Mouse (Mus musculus): ENCODE measurements around the gene Dnaic2.

Dnaic2 gene

DNA sequence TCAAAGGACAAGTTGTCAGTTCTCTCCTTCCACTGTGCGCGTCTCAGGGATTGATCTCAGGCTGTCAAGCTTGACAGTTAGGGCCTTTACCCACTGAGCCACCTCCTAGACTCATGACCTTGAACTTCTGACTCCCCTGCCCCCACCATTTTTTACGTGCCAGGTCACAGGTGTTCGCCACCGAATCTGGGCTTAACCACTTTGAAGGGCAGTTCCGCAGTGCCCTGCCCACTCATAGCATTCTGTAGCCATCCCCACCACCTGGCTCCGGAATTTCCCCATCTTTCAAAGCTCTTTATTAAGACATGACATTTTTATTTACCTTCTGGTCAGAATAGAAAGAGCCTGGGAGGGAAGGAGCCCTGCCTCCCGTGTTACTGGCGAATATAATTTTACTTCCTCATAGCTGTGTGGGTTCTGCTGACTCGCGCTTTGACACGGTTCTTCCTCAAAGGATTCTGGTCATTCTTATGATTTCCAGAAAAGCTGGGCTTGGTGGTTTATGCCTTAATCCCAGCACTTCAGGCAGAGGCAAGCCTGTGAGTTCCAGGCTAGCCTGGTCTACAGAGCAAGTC lies 20.4 kb downstream of the Dnaic2 start:
- no peak for DNase-seq

DNA sequence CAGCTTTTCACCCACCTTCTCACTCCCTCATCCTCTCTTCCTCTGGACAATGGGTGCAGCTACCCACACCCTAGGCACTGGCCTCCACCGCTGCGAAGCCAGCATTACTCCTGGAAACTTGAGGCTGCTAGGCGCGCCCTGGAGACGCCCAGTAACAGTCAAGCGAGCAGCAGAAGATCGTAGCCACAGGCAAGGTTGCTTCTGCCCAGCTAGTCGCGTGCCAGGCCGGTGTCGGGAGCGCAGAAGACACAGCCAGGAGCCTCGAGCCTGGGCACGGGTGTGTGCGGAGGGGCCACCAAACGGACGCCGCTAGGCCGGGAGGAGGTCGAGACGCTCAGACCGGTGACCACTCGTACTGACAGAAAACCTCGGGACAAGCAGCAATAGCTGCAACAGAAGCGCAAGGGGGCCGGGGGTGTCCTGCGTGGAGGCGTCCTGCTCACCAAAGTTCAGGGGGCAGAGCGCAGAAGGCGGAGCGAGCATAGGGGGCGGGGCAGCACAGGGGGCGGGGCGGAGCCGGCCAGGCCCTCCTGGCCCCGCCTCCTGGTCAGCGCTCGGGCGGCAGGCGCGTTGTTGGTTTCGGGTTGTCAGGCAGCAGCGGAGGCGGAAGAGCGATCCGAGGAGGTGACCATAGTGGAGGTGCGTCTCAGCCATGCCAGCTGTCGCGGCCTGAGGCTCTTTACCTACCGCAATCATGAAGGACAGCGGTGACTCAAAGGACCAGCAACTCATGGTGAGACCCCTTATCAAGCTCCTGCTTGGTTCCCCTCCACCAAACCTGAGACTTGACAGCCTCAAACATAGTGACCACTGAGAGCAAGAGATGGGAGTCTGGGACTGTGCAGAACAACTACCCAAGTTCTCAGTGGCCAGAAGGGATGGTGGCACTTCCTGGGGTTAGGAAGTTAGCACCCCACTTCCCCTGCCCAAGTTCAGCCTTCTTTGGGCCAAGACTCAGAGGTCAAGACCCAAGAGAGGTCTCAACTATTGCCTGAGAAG lies 37.9 kb downstream of the Dnaic2 start, which contains the start of gene Kif19a:
TSS of gene Kif19a (plus strand) at position 569 of the 999 bp plus-strand sequence.
- DNase-seq, result peak; percentile 70 to 74

DNA sequence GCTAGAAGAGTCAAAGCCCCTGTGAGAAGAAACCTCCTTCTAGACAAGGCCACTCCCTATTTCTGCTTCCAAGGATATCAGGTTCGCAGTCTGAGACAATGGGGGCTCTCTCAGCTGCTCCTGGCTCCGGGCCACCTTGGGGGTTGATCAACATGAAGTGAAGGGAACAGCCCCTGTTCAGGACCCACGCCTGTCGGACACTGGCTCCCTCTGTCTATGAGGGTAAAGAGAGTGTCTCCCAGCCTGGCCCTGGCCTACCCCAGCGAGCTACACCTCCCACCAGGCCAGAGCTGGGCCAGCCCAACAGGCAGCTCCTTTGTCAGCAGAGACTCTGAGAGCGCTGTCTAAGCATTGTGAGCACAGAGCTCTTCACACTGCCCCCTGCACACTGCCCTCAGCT lies 42.7 kb downstream of the Dnaic2 start:
- DNase-seq, result peak in 1 of 2 experiments; percentile 60

DNA sequence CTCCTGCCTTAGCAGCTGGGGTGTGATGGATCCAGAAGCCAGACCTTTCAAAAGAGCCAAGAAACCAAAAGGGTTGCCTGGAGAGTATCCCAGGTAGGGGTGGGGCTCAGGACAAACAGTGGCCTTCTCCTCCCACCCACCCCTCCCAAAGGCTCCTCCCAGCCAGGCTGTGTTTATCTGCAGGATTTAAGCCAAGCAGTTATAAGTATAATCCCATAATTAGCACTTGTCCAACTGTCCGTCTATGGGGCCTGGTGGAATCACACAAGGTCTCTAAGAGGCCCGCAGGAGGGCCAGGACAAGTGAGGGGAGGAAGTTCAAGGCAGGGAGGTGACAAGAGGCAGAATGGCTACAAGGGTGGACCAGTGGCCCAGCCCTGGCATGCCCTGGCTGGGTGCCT lies 44.7 kb downstream of the Dnaic2 start:
- no peak for DNase-seq

DNA sequence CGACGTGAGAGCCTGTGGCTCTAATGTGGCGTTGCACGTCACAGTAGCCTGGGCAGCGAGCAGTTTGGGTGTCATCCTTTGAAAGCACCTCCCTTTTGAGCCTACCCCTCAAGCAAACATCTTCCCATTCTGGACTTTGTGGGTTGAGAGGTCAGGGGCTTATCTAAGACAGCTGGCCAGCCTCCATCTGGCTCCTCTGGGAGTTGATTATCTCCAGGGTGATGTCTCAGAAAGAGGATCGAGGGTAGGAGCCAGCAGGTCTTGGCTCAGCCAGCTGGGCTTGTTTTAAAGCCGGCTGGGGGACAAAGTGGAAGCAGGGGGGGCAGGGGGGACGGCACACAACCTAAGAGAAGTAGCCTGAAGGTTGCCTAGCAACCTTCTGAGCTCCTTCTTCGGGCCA lies 52.9 kb downstream of the Dnaic2 start:
- DNase-seq, result peak; percentile 46 to 52

DNA sequence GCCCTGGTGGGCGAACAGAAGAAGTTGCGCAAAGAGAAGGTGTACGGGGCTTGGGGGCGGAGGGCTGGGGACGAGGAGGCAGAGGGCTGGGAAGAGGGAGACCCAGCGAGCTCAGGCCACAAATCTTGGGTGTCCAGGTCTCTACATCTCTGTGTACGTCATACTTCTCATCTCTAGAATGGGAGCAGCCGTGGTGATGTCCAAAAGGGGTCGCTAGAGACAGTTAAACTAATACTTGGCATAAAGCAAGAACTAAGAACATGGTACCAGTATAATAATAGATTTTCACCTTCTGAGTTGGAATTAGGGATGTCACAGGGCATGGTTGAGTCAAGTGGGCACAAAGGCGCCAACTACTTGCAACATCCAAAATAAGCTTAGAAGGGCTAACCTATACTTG lies 58.7 kb downstream of the Dnaic2 start:
- DNase-seq, result peak in 1 of 2 experiments; percentile 38

DNA sequence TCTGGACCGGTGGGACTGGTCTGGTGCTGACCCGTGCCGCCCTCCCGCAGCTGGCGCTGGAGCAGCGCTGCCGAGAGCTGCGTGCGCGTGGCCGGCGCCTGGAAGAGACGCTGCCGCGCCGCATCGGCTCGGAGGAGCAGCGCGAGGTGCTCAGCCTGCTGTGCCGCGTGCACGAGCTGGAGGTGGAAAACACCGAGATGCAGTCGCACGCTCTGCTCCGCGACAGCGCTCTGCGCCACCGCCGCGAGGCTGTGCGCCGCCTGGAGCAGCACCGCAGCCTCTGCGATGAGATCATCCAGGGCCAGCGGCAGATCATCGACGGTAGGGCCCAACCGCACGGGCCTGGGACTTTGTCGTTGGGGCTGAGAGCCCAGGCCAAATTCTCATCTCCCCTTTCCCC lies 59.1 kb downstream of the Dnaic2 start:
- peak; percentile 55 to 58 for DNase-seq

DNA sequence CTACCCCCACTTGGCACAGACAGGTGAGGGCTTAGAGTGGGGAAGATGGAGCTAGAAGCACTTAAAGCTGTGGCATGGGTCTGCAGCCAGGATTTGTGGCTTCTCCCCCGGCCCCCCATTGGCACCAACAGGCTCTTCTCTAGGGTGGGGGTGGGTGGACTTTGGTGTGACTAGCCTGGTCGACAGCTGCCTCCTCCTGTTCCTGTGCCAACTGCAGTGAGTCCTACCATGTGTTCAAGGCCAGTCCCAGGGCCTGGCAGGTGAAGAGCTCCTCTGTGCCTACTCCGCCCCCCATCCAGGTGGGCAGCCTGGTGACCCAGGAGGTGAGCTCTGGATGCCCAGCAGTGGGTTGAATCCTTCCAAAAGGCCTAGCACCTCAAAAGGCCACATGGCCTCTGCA lies 60.4 kb downstream of the Dnaic2 start:
- DNase-seq, result peak; percentile 48 to 63

DNA sequence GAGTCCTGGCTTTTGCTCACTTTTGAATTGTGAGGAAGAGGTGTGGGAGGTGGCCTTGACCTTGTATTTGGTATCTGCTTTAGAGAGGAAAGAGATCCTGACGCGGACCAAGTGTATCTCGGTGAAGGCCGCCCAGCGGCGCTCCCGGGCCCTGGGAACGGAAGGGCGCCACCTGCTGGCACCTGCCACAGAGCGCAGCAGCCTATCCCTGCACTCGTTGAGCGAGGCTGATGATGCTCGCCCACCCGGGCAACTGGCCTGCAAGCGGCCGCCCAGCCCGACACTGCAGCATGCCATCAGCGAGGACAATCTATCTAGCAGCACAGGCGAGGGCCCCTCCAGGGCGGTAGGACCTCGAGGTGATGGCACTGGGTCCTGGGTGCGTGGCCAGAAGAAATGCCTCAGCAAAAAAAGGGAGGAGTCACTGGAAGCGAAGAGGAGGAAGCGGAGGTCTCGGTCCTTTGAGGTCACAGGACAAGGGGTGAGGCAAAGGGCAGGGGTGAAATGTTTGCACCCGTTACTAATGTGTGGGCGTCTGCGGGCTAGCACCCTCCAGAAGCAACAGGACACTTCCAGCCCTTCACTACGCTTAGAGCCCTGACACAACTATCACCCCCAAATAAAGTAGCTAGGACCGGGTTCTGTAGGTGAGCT lies 62.0 kb downstream of the Dnaic2 start:
- peak; percentile 96 to 97 for DNase-seq

DNA sequence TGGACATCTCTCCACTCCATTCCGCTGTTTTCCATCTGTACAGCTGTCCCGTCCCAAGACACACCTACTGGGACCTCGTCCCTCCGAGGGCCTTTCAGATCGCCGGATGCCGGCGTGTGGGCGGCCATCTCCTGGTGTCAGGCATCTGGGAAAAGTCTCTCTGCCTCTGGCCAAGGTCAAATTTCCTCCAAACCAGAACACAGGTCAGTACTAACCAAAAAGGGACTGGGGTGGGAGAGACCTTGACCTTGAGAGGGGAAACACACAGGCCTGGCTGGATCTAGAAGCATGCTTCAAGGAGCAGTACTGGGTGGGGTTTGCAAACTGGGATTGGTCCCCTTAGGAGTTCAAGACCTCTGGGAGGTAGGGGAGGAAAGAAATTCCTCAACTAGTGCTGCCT lies 62.5 kb downstream of the Dnaic2 start:
- DNase-seq, result peak in 1 of 2 experiments; percentile 25

DNA sequence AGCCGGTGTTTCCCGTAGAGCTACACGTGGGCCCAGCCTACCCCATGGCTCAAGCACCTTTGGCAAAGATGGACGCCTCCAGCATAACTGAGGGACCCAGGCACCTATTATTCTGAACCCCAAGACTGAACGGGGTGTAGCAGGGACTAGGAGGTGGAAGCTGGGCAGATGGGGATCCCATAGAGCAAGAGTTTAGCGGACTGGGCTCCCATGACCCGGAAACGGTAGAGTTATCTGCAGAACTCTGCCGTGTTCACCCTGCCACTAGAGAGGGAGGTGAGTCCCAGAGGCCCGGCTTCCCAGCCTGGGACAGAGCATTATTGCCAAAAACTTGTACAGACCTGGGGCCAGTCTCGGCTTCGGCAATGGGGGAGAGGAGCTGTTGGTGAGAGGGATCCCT lies 63.0 kb downstream of the Dnaic2 start:
- peak in 1 of 2 experiments; percentile 23 for DNase-seq

DNA sequence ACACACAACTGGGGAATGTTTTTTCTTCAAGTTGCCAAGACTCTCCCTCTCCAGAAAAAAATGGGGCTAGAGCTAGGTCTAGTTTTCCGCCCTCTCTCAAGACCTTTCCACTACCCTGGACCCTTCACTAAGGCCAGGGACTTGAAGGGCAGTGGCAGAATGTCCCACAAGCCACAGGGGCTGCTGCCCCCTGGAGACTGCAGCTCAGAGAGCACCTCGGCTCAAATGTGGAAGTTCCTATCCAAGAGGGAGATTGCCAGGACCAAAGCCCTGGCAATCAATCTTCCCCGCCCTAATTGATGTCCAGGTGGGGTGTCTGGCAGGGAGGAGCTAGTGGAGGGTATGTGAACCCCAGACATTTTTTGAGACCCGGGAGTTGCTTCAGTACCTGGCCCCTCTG lies 63.6 kb downstream of the Dnaic2 start:
- peak; percentile 43 to 45 for DNase-seq

DNA sequence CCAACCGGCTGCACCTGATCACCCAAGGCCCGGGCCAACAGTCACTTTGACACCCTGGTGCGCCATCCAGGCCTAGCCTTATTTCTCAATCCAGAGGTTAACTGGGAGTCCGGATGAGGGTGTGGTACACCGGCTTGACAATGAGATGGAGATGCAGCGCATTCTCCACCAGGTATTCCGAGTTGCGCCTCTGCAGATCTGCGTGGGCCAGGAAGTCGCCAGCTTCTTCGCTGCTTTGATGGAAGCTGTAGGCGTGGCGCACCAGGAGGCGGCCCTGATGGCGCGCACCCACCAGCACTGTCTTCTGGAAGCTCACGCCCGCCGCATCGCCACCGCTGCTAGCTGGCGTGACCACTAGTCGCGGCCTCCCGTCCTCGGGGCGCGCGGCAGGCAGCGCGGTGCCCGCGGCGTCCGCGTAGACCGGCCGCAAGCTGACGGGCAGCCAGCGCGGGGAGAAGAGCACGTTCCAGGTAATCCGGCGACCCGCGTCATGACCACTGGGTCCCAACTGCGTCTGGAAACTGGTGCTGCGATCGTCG lies 64.2 kb downstream of the Dnaic2 start:
- DNase-seq, result peak in 1 of 2 experiments; percentile 46

DNA sequence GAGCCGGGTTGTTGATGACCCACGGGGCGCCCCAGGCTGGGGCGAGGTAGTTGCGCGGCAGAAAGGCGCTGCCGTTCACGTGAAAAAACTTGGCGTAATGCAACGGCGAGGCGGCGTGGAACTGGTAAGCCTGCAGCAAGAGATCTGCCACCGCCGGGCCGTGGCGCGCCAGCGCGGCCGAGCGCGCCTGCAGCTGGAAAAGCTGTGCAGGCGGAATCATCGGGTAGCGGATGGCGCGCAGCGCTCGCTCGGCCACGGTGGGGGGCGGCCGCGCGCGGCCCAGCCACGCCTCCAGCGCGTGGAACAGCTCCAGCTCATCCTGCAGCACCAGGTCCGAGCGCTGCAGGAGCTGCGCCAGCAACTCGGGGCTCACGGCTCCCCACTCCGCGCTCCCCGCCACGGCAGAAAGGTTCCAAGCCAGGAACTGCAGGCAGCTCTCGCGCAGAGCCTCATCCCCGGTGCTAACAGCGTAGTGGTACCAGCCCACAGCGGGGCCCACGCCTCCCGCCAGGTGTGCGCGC lies 64.7 kb downstream of the Dnaic2 start:
- DNase-seq, result peak; percentile 81 to 82

DNA sequence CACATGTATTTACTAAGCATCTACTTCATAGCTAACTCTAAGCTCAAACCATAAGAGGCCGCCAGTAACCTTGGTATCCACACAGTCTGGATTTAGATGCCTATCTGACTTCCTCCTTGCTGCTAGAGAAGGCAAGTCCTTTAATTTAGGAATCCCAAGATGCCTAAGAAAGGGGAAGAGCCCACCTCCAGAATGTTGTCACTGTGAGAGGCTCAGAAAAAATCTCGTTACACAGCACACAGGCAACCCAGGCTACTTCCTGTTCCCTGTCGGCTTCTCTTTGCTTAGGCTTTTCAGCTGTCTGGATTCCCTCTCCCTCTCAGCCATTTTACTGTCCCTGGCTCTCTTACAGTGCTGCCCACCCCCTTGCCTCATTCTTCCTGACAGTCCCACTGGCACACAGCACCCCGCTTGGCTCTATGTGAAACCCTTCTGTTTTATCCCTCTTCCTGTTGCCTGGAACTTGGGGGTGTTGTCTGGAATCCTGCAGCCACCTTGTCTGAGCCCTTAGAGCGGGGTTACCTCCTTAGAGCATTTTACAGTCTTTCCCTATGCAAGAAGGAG lies 65.8 kb downstream of the Dnaic2 start:
- DNase-seq, result peak; percentile 55 to 66

DNA sequence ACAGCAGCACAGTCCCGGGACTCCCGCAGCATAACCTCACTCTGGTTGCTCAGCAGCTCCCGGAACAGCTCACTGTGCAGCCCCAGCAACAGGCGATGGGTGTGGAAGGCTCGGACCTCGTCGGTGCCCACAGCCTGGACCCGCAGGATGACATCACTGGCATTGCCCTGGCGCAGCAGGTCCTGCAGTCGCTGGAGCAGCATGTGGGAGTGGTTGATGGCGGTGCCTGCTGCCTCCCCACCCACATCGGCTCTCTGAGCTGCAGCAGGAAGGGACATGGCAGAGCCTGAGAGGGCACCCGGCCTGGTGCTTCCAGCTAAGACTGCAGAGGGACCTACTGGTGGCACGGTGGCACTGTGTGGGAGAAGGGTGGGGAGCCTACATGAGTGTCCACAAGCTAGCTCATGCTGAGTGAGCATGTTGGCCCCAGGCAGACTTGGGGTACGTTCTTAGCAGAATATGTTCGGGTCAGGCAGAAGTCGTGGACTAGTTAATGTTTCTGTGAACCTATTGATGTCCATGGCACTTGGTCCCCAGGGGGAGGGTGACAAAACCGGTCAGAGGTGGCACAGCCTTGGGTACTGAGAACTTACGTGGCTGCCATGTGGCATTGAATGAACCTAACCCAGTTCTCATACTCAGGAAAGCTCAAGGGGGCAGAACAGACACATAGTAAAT lies 66.8 kb downstream of the Dnaic2 start:
- DNase-seq, result peak; percentile 69 to 74

DNA sequence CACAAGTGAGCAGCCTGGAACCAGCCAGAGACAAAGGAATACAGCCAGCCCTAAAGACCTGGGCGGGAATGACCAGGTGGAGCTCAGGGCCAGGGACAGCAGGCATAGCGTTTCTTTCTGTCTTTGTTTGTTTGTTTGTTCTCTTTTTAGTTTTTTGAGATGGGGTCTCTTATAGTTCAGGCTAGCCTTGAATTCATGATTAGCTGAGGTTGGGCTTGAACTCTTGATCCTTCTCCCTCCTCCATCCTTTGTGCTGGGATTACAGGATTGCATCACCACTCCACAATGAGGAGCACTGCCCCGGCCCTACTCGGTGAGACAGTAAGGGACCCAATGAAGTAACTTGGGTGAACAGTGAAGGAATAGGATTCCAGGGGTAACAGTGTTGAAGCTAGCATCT lies 67.5 kb downstream of the Dnaic2 start:
- no peak for DNase-seq

DNA sequence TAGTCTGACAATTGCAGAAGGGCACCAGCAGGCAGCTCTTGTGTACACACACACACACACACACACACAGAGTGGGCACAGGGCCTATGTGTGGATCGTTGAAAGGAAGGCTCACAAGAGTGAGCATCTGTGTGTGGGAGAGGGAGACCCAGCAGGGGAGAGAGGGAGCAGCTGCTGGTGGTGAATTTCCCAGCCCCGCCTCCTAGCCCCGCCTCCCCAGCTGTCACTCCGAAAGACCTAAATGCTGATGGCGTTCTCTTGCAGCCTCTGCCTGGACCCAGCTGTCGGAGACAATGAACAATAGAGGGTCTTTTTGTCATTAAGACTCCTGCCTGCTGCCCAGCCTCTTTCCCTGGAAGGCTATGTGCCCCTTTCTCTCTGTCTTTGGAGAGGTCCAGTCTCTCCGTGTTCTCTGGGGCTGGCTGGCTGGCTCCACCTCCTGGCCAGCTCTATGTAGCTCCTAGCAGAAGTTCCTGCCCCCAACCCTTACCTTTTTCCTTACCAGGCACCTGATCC lies 68.1 kb downstream of the Dnaic2 start:
- DNase-seq, result peak; percentile 98

DNA sequence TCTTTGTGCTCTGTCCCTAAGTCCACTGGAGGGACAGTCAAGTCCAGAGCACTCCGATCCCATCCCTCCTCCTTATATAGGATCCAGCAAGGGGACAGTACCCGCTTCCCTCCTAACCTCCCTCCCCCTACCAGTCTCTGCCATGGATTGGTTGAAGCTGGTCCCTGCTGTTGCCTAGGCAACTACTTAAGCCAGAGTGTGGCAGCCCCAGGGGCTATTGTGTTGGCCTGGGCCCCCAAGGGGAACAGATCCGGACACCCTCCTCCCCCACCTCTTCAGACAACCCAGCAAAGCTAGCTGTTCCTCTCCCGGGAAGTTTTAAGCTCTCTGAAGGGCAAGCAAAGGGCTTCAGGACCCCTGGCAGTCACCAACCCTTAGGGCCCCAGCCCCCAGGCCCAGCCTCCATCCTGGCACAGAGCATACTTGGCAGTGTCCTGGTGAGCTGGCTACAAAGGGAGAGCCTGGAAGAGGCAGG lies 68.7 kb downstream of the Dnaic2 start, which contains the start of gene Btbd17:
TSS of gene Btbd17 (minus strand) at position 98 of the 475 bp plus-strand sequence.
- DNase-seq, result peak; percentile 83 to 89

DNA sequence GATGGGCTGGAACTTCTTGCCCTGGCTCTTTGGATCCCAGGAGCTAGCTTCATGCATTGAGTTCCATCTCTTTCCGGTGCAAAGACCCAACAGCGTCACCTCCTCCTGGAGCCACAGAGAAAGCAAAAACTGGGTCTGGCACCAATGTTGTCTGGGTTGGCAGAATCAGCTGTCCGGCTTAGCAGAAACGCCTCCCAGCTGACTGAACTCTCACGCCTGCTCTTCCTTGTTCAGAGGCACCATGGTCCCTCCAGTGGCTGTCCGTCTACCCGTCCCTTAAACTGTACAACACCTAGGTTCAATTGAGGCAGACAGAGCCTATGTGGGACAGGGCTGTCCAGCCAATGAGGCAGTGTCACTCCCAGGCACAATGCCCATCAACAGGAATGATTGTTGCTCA lies 70.0 kb downstream of the Dnaic2 start:
- DNase-seq, result peak; percentile 60 to 65

DNA sequence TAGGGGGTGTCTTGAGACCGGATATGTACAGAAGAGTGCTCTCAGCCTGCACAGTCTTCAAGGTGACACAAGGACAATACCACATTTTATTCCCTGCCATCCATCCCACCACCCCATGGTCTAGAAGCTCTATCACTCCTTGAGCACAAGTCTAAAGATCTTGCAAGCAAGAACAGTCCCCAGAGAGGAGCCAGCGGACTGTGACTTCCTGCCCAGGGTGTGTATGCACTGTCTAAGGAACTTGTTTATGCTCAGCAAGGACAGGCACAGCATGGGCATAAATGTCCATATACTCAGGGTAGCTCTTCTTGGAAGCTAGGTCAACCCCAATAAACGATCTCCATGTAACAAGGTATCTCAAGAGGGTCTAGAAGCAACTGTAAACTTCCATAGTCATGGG lies 70.8 kb downstream of the Dnaic2 start:
- no peak for DNase-seq
